Mouse (Mus musculus): ENCODE measurements around the gene Dhx37.
"Not testable (repeated sequence)": the region's sequence is repeated elsewhere in the genome, so short reads cannot be mapped to it uniquely, and the experiment has no call there.

Dhx37 gene

DNA sequence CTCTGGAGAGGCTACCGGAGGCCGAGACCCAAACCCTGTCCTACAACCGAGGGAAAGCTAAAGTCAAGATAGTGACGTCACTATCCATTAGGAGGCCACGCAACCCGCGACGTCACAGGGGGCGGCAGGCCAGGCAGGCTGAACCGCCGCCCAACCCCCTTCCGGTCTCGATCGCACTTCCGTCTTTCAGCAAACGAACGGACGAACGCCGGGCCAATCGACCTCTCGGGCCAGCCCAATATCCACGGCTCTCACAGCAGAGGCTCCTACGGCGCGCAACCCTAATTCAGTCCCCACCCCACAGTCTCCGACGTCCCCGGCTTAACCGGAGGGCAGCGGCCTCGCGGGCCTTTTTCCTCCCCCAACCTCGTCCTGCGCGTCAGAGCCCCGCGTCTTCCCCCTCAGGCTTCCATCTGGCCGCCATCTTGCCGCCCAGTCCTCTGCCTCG is 44.8 kb downstream of the Dhx37 start, which contains the start of gene Gm10382:
Gm10382 (plus strand) TSS at position 192 of the 448 bp plus-strand sequence.
- peak; percentile 85 for DNase-seq (ENCODE audit: low spot score)

DNA sequence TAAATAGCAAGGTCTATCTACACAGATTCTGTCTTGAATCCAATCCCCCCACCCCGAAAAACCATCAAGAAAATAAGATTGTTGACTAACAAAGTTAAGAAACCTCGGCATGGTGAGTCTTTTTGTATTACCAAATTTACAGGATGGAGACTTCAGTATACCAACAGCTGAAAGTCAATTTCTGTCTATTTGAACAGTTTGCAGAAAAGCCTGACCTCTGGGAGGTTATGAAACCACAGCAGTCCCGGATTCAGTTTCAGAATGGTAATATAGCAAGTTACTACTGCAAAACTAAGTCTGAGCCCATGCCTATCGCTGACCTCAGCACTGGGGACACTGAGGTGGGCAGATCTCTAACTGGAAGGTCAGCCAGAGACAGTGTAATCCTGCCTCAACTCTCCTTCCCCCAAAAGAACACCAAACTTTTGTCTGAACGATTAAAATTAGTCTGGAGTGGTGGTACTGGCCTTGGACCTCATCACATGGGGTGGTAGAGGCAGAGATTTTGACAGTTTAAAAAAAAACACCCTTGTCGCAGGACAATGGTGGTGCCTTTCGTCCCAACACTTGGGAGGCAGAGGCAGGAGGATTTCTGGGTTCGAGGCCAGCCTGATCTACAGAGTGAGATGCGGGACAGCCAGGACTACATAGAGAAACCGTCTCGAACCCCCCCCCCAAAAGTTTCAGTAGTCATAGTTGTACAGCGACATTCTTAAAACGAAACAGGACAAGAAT is 45.4 kb downstream of the Dhx37 start:
- no peak for DNase-seq (ENCODE audit: low spot score)

DNA sequence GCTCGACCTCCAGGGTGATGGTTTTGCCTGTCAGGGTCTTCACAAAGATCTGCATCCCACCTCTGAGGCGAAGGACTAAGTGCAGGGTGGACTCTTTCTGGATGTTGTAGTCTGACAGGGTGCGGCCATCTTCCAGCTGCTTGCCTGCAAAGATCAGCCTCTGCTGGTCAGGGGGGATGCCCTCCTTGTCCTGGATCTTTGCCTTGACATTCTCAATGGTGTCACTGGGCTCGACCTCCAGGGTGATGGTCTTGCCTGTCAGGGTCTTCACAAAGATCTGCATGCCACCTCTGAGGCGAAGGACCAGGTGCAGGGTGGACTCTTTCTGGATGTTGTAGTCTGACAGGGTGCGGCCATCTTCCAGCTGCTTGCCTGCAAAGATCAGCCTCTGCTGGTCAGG is 46.6 kb downstream of the Dhx37 start:
- not testable (repeated sequence) for DNase-seq (ENCODE audit: low spot score)

DNA sequence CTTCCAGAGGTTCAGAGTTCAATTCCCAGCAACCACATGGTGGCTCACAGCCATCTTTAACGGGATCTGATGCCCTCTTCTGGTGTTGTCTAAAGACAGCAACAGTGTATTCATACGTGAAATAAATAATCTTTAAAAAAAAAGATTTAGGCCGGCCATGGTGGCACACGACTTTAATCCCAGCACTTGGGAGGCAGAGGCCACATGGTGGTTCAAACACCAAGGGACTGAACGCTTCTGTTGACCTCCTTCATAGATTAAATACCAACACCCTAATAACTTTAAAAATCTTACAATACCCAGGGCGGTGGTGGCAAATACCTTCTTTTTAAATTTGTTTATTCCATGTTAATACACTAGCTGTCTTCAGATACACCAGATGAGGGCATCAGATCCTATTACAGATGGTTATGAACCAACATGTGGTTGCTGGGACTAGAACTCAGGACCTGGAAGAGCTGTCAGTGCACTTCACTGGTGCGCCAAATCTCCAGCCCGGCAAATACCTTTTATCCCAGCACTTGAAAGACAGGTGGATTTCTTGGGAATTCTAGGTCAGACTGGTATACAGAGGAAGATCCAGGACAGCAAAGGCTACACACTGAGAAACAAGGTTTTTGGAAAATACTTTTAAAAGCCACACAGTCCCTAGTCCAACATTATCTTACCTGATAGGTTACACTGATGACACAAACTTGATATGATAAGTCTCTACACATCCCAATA is 48.5 kb downstream of the Dhx37 start:
- no peak for DNase-seq (ENCODE audit: low spot score)

DNA sequence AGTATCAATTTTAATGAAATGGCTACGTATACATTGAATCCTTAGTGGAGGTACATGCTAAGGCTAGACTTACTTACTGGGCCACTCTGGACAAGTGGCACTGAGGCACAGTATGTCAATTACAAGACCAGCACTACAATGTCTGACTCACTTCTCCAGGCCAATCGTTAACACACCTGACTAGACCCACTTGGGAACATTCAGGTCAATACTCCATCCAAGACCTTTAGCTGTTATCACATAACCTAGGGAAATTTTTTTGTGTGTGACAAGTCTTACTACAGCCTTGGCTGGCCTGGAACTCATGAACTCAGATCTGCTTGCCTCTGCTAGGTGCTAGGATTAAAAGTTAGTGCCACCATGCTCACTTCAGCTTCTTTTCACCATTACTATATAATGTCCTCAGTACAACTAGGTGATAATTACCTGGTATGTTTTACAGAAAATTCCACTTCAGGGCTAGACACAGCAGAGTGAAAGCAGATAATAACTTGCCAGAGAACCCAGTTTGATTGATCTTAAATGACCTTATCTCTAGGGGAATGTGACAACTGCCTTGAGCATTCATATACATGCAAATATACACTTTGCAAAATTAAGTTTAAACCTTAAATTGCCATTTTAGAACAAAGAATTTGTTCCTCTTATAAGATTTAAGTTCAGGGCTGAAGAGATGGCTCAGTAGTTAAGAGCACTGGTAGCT is 49.3 kb downstream of the Dhx37 start:
- DNase-seq (ENCODE audit: low spot score), result no peak

DNA sequence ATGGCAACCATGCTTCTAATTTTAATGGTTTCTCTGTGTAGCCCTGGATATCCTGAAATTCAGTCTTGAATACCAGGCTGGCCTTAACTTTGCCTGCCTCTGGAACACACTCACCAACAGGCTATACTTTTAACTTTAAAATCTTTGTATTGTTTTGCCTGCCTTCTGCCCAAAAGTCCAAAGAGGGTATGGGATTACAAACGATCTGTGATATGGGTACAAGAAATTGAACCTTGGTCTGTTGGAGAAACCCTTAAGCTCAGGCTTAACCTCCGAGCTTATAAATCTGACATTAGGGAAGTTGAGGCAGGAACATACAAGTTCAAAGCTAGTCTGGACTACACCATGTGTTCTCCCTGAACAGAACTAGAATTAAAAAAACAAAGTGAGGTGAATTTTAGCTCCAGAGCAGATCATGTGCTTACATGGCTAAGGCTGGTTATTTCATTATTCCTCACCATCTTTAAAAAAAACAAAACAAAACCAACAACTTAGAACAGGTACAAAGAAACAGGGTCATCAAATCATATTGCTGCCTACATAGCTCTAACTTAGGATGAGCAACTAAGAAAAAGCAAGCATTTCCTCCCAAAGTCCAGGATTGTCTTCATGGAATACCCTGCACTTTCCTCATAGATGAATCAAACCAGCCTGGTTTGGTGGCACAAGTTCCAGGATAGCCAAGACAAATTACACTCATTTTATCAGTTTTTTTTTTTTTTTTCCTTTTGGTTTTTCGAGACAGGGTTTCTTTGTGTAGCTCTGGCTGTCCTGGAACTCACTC is 50.1 kb downstream of the Dhx37 start:
- no peak for DNase-seq (ENCODE audit: low spot score)

GRCm38 (mm10) chr5:125382673-125383558 is 51.0 kb downstream of the Dhx37 start:
- DNase-seq (ENCODE audit: low spot score), result no peak

- no peak for DNase-seq (ENCODE audit: low spot score)
Observed at GRCm38 (mm10) chr5:125381954-125382672, 51.8 kb downstream of the Dhx37 start.

DNA sequence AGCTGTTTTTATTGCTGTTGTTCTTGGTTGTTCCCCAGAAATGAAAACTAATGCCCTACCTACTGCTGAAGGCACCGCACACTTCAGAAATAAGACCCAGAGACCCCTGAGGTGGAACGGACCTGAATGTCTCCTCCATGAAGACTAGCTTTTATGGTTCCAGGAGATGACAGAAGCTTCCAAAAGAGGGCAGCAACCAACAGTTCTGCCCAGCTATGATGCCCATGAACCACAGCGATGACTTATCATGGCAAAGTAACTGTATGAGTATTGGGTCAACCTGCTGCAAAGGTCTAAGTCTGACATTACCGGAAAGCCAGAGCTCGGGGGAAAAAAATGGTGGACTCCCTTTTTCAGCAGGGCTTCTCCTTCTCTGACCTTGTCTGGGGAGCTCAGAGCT is 55.0 kb downstream of the Dhx37 start:
- DNase-seq (ENCODE audit: low spot score), result no peak

- no peak for DNase-seq (ENCODE audit: low spot score)
Observed at GRCm38 (mm10) chr5:125377214-125377613, 56.7 kb downstream of the Dhx37 start.

- no peak for DNase-seq (ENCODE audit: low spot score)
Observed at GRCm38 (mm10) chr5:125375871-125376270, 58.0 kb downstream of the Dhx37 start.

DNA sequence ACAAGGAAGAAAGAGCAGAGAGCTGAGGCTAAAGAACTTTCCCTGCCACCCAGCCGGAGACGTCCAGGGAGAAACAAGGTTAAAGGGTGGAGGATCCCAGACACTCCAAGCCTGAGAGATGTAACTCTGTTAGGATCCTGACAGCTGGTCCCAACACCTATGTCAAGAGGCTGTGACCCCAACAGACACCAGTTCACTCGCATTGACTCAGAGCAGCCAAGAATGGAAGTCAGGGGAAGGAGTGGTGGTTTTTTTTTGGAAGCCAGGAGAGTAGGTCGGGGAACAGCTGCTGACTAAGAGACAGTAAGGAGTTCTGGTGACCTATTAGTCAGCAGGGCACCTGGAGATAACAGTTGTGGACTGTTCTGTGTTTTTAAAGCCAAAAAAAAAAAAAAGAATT is 61.9 kb downstream of the Dhx37 start:
- DNase-seq (ENCODE audit: low spot score), result no peak

DNA sequence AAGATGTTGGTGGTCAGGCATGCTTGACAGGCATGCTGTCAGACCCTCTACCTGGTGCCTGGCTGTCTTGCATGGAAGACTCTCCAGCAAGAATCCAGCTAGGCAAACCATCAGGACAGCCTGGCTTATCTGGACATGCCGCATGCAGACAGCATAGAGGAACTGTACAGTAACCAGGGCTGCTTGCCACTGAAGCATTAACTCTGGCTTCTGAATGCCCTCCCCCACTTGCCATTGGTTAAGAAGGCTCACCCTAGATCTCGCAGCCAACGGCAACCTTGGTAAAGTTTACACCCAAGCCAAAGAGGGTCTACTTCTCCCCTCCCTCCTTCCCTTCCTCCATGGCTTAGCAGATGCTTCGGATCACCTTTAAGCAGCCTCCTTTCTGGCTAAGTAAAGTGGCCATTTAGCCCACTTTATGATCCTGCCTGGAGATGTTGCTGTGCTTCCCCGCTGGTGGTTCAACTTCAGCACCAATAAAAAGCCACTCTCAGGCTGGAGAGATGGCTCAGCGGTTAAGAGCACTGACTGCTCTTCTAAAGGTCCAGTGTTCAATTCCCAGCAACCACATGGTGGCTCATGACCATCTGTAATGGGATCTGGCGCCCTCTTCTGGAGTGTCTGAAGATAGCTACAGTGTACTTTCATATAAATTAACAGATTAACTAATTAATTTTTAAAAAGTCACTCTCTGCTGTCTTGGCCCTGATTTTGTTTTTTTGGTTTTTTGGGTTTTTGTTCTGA is 62.8 kb downstream of the Dhx37 start:
- DNase-seq (ENCODE audit: low spot score), result no peak

GRCm38 (mm10) chr5:125368568-125368967 is 65.4 kb downstream of the Dhx37 start:
- DNase-seq (ENCODE audit: low spot score), result no peak

DNA sequence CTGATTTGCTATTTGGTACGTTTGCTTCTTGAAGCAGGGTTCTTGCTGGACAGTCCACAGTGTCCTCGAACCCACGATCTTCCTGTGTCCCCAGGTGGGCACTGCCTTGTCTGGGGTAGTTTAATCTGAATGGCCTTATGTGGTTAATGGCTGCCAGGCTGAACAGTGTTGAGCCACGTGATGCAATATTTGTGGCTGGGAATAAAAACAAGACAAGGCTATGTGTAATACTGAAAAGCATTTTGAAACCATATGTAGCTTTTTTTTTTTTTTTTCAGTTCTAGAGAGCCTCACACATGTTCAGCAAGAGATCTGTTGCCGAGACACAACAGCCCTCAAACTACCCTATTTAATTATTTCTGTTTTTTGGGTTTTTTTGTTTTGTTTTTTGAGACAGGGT is 65.8 kb downstream of the Dhx37 start:
- DNase-seq (ENCODE audit: low spot score), result no peak

DNA sequence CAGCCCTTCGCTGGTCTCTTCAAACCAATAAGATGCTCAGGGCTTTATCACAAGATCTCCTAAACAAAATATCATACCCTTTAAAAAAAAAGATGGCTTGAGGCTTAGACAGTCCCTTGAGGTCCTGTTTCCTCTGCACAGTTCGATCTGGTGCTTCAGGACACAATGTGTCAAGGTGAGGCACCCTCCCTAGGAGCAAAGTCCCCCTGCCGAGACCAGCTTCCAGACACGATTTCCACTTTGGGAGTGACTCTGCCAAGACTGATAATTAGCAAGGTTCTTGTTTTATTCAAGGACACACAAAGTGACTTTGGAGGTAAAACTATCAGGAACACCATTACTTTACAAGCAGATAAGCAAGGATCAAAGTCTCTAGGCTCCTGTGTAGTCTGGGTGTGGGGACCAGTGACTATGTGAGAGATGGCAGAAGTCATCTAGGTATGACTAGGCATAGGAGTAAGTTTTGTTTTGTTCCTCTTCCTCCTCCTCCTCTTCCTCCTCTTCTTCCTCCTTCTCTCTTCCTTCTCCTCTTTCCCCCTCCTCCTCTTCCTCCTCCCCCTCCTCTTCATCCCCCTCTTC is 69.0 kb downstream of the Dhx37 start:
- no peak for DNase-seq (ENCODE audit: low spot score)

GRCm38 (mm10) chr5:125363894-125364293 is 70.0 kb downstream of the Dhx37 start:
- no peak for DNase-seq (ENCODE audit: low spot score)

All from spleen, adult 12 weeks (tissue).